Mouse (Mus musculus) hematopoietic stem cell, adult 5-6 weeks (primary cell): ENCODE measurements at regions not wholly inside any gene's neighbourhood (a gene's known extent, or its start where the extent isn't known, plus 50 kb on each side); places are given as distances from the start of the nearest gene placed in this dataset.
A peak's percentile ranks its signal among the peaks of the same experiment; 100 is the strongest.
"Not testable (repeated sequence)": the region's sequence is repeated elsewhere in the genome, so short reads cannot be mapped to it uniquely, and the experiment has no call there.

Experiments used
- ATAC-seq, 2 experiments: fragments of 125-278 bp in 1 of 2; replicated peaks in 1 of 2; 2 replicates each; pipeline ENCODE4 v1.8.0; 2016 to 2017; ENCODE audit warnings: inconsistent platforms in 2 of 2, mild to moderate bottlenecking in 2 of 2, moderate number of reproducible peaks in 2 of 2, low read depth in 1 of 2, moderate TSS enrichment in 1 of 2; ENCODE audit not compliant: low FRiP score in 2 of 2, poor library complexity in 2 of 2, severe bottlenecking in 2 of 2, insufficient read depth in 1 of 2, low TSS enrichment in 1 of 2

- ATAC-seq = no peak
Measured at GRCm38 (mm10) chr10:112521388-112521787, 250.5 kb downstream of the Kcnc2 start.

- no peak for ATAC-seq
Measured at GRCm38 (mm10) chr10:112543051-112543450, 272.1 kb downstream of the Kcnc2 start.

- no peak for ATAC-seq
Measured at GRCm38 (mm10) chr10:112571772-112572551, 301.0 kb downstream of the Kcnc2 start.

- ATAC-seq = no peak
Measured at GRCm38 (mm10) chr10:112572556-112572955, 301.6 kb downstream of the Kcnc2 start.

GRCm38 (mm10) chr10:112584939-112585338 lies 314.0 kb downstream of the Kcnc2 start:
- no peak for ATAC-seq

- ATAC-seq = no peak
Measured at GRCm38 (mm10) chr10:112594327-112594726, 323.4 kb downstream of the Kcnc2 start.

GRCm38 (mm10) chr10:112605592-112605991 lies 323.2 kb downstream of the Atxn7l3b start:
- no peak for ATAC-seq

- ATAC-seq = no peak
Measured at GRCm38 (mm10) chr10:112607642-112608041, 321.2 kb downstream of the Atxn7l3b start.

- no peak for ATAC-seq
Measured at GRCm38 (mm10) chr10:112611711-112612110, 317.1 kb downstream of the Atxn7l3b start.

- ATAC-seq = no peak
Measured at GRCm38 (mm10) chr10:112613751-112614150, 315.1 kb downstream of the Atxn7l3b start.

GRCm38 (mm10) chr10:112614226-112614625 lies 314.6 kb downstream of the Atxn7l3b start:
- ATAC-seq = no peak

GRCm38 (mm10) chr10:112619740-112620139 lies 309.1 kb downstream of the Atxn7l3b start:
- 0 out of 4 replicates have a peak, but pooled peaks of 1 of the 2 experiments have one; percentile 17 for ATAC-seq

- no peak for ATAC-seq
Measured at GRCm38 (mm10) chr10:112629752-112630151, 299.0 kb downstream of the Atxn7l3b start.

GRCm38 (mm10) chr10:112635199-112635598 lies 293.6 kb downstream of the Atxn7l3b start:
- no peak for ATAC-seq

- no peak for ATAC-seq
Measured at GRCm38 (mm10) chr10:112636574-112636973, 292.2 kb downstream of the Atxn7l3b start.

GRCm38 (mm10) chr10:112640551-112640950 lies 288.2 kb downstream of the Atxn7l3b start:
- not testable (repeated sequence) for ATAC-seq

- ATAC-seq = no peak
Measured at GRCm38 (mm10) chr10:112648986-112649385, 279.8 kb downstream of the Atxn7l3b start.
